Mouse (Mus musculus) large intestine, adult 2 months (tissue): ENCODE results near the gene Ly6g6d. TPM values are rescaled to one million over a fixed set of nuclear protein-coding genes. Genes with fewer than 3 reads are reported as not detected.

Experiments
- DNase-seq: peaks from one replicate; pipeline ENCODE4 v3.0.0-alpha.2; 2012; ENCODE audit warnings: low read depth, low spot score
- WGBS: fragments of 180-500 bp; shearing (Covaris S2); methylation state at CpG from one replicate; pipeline ENCODE4 v1.1.7; 2018; 5-methylcytosine and 5-hydroxymethylcytosine counted together
- polyA plus RNA-seq: library from polyadenylated mRNA; depleted of rRNA; stranded (reverse); fragments of >200 nt; gene quantifications from 2 replicates; pipeline ENCODE4 v1.2.3, GENCODE M21; 2012; rRNA removed

Ly6g6d gene
- polyA plus RNA-seq, 1 experiment = 0.89 TPM

GRCm38 (mm10) chr17:35031272-35031671 is 46.6 kb downstream of the Ly6g6d start:
- no peak for DNase-seq
- WGBS = 87% methylated on average over 11 of the region's 11 CpGs

GRCm38 (mm10) chr17:35029691-35030532 is 48.0 kb downstream of the Ly6g6d start:
- no peak for DNase-seq
- 42% methylated on average over 19 of the region's 19 CpGs for WGBS

- WGBS = 90% methylated on average over 2 of the region's 2 CpGs
- no peak for DNase-seq
These were observed 49.5 kb downstream of the Ly6g6d start for GRCm38 (mm10) chr17:35028315-35028714.

GRCm38 (mm10) chr17:35027277-35028068 is 50.4 kb downstream of the Ly6g6d start, which contains the start of gene Sapcd1:
Gene Sapcd1, minus strand, starts transcription at chr17:35028016.
- 63% methylated on average over 13 of the region's 13 CpGs for WGBS
- no peak for DNase-seq

GRCm38 (mm10) chr17:35026206-35026605 is 51.7 kb downstream of the Ly6g6d start:
- WGBS = 81% methylated on average over 5 of the region's 5 CpGs
- no peak for DNase-seq

GRCm38 (mm10) chr17:35024691-35025488 is 53.0 kb downstream of the Ly6g6d start:
- DNase-seq = no peak
- 70% methylated on average over 10 of the region's 10 CpGs for WGBS

GRCm38 (mm10) chr17:35024261-35024660 is 53.6 kb downstream of the Ly6g6d start:
- 68% methylated on average over 13 of the region's 13 CpGs for WGBS
- no peak for DNase-seq

GRCm38 (mm10) chr17:35023756-35024155 is 54.1 kb downstream of the Ly6g6d start:
- WGBS = 47% methylated on average over 4 of the region's 4 CpGs
- DNase-seq = no peak

GRCm38 (mm10) chr17:35023221-35023620 is 54.6 kb downstream of the Ly6g6d start:
- no peak for DNase-seq
- 84% methylated on average over 5 of the region's 5 CpGs for WGBS

GRCm38 (mm10) chr17:35022541-35023060 is 55.3 kb downstream of the Ly6g6d start:
- DNase-seq = no peak
- 92% methylated on average over 8 of the region's 8 CpGs for WGBS

- 54% methylated on average over 6 of the region's 6 CpGs for WGBS
These were observed 55.9 kb downstream of the Ly6g6d start for GRCm38 (mm10) chr17:35021842-35022477.

More at GRCm38 (mm10) chr17:35021842-35022477, 55.9 kb downstream of the Ly6g6d start:
- DNase-seq = no peak

Other genes starting within 250 kb of the Ly6g6d start
- gene Stk19, start 241.1 kb downstream of the Ly6g6d start, polyA plus RNA-seq = 49.5 and 57.9 TPM in 2 replicates
- gene Dxo, start 241.0 kb downstream of the Ly6g6d start, polyA plus RNA-seq = 75.2 and 76.4 TPM in 2 replicates
- gene Skiv2l, start 227.9 kb downstream of the Ly6g6d start, polyA plus RNA-seq = 61.1 and 89.6 TPM in 2 replicates
- gene Nelfe, start 227.7 kb downstream of the Ly6g6d start, polyA plus RNA-seq = 31.2 and 33.8 TPM in 2 replicates
- gene Cfb, start 215.5 kb downstream of the Ly6g6d start, polyA plus RNA-seq = 64.4 and 94.3 TPM in 2 replicates
- gene Zbtb12, start 198.6 kb downstream of the Ly6g6d start, polyA plus RNA-seq = 4.7 and 5.8 TPM in 2 replicates
- not detected in 2 replicates for gene Gm20547, start 196.0 kb downstream of the Ly6g6d start, polyA plus RNA-seq
- gene C2, start 179.8 kb downstream of the Ly6g6d start, polyA plus RNA-seq = 28.1 and 31.1 TPM in 2 replicates
- 151 and 185 TPM in 2 replicates for gene Ehmt2, start 179.6 kb downstream of the Ly6g6d start, polyA plus RNA-seq
- 180 and 226 TPM in 2 replicates for gene Slc44a4, start 163.6 kb downstream of the Ly6g6d start, polyA plus RNA-seq
- gene Neu1, start 146.8 kb downstream of the Ly6g6d start, polyA plus RNA-seq = 64.9 and 118 TPM in 2 replicates
- gene Hspa1b, start 118.8 kb downstream of the Ly6g6d start, polyA plus RNA-seq = 10.5 and 12.0 TPM in 2 replicates
- gene Gm20481, start 108.2 kb downstream of the Ly6g6d start, polyA plus RNA-seq = not detected in 2 replicates
- 6.4 and 6.6 TPM in 2 replicates for gene Hspa1a, start 105.9 kb downstream of the Ly6g6d start, polyA plus RNA-seq
- 0.21 and 0.22 TPM in 2 replicates for gene Hspa1l, start 105.4 kb downstream of the Ly6g6d start, polyA plus RNA-seq
- 108 and 113 TPM in 2 replicates for gene Lsm2, start 96.2 kb downstream of the Ly6g6d start, polyA plus RNA-seq
- 104 and 139 TPM in 2 replicates for gene Vars, start 77.1 kb downstream of the Ly6g6d start, polyA plus RNA-seq
- 0.38 and 0.64 TPM in 2 replicates for gene Vwa7, start 61.5 kb downstream of the Ly6g6d start, polyA plus RNA-seq
- 0.81 and 0.83 TPM in 2 replicates for gene Sapcd1, start 50.0 kb downstream of the Ly6g6d start, polyA plus RNA-seq
- 2.0 and 3.3 TPM in 2 replicates for gene Msh5, start 31.3 kb downstream of the Ly6g6d start, polyA plus RNA-seq
- 209 and 263 TPM in 2 replicates for gene Clic1, start 28.1 kb downstream of the Ly6g6d start, polyA plus RNA-seq
- 12.5 and 14.9 TPM in 2 replicates for gene Ddah2, start 19.0 kb downstream of the Ly6g6d start, polyA plus RNA-seq
- gene Ly6g6c, start 12.7 kb downstream of the Ly6g6d start, polyA plus RNA-seq = 0.17 and 3.8 TPM in 2 replicates
- gene Mpig6b, start 11.9 kb downstream of the Ly6g6d start, polyA plus RNA-seq = 0.26 and 0.47 TPM in 2 replicates
- 0.38 and 0.73 TPM in 2 replicates for gene Ly6g6e, start 1.2 kb downstream of the Ly6g6d start, polyA plus RNA-seq
- 1.6 and 2.6 TPM in 2 replicates for gene Ly6g6f, start 7.5 kb upstream of the Ly6g6d start, polyA plus RNA-seq
- 71.9 and 115 TPM in 2 replicates for gene Abhd16a, start 11.2 kb upstream of the Ly6g6d start, polyA plus RNA-seq
- 0.81 TPM in 1 of 2 replicates, not detected in the other for gene Ly6g5c, start 30.2 kb upstream of the Ly6g6d start, polyA plus RNA-seq
- 2.2 and 3.0 TPM in 2 replicates for gene Ly6g5b, start 37.4 kb upstream of the Ly6g6d start, polyA plus RNA-seq
- gene Gpank1, start 43.4 kb upstream of the Ly6g6d start, polyA plus RNA-seq = 18.4 and 19.4 TPM in 2 replicates
- 358 and 375 TPM in 2 replicates for gene Csnk2b, start 44.0 kb upstream of the Ly6g6d start, polyA plus RNA-seq
- gene D17H6S53E, start 48.3 kb upstream of the Ly6g6d start, polyA plus RNA-seq = 11.7 and 17.5 TPM in 2 replicates
- gene Apom, start 54.0 kb upstream of the Ly6g6d start, polyA plus RNA-seq = 0.26 TPM in 1 of 2 replicates, not detected in the other
- 103 and 147 TPM in 2 replicates for gene Bag6, start 57.1 kb upstream of the Ly6g6d start, polyA plus RNA-seq
- 227 and 272 TPM in 2 replicates for gene Prrc2a, start 86.8 kb upstream of the Ly6g6d start, polyA plus RNA-seq
- 3.7 and 3.8 TPM in 2 replicates for gene Aif1, start 98.0 kb upstream of the Ly6g6d start, polyA plus RNA-seq
- gene Lst1, start 110.4 kb upstream of the Ly6g6d start, polyA plus RNA-seq = 25.5 and 32.1 TPM in 2 replicates
- gene Ltb, start 116.4 kb upstream of the Ly6g6d start, polyA plus RNA-seq = 23.4 and 35.1 TPM in 2 replicates
- 3.7 and 4.9 TPM in 2 replicates for gene Tnf, start 123.9 kb upstream of the Ly6g6d start, polyA plus RNA-seq
- 1.8 and 2.5 TPM in 2 replicates for gene Lta, start 127.3 kb upstream of the Ly6g6d start, polyA plus RNA-seq
- not detected in 2 replicates for gene Gm16181, start 142.8 kb upstream of the Ly6g6d start, polyA plus RNA-seq
- 4.2 and 4.5 TPM in 2 replicates for gene Atp6v1g2, start 155.6 kb upstream of the Ly6g6d start, polyA plus RNA-seq
- gene Nfkbil1, start 157.7 kb upstream of the Ly6g6d start, polyA plus RNA-seq = 11.8 and 13.0 TPM in 2 replicates
- gene Ddx39b, start 163.7 kb upstream of the Ly6g6d start, polyA plus RNA-seq = 287 and 309 TPM in 2 replicates
- gene H2-D1, start 184.7 kb upstream of the Ly6g6d start, polyA plus RNA-seq = 1,065 and 1,224 TPM in 2 replicates
- 16.5 and 51.5 TPM in 2 replicates for gene H2-Q1, start 242.3 kb upstream of the Ly6g6d start, polyA plus RNA-seq